Mouse (Mus musculus): ENCODE results near the gene Slco4a1. TPM values are rescaled to one million over a fixed set of nuclear protein-coding genes. Genes with fewer than 3 reads are reported as not detected.
A peak's percentile ranks its signal among the peaks of the same experiment; 100 is the strongest.

The Slco4a1 gene
- total RNA-seq, 1 experiment, result 14.7 TPM

- no peak overlapping the region for H3K9ac ChIP-seq (ENCODE audit: insufficient read depth, low read depth, low read length, poor library complexity, severe bottlenecking)
- TF ChIP-seq ZNF384 (IDR thresholded peaks at IDR 0.05; ENCODE audit: low read depth, low read length) (no peak), ZC3H11A (IDR thresholded peaks at IDR 0.05; ENCODE audit: borderline replicate concordance, low read depth, low read length) (no peak), CHD2 (IDR thresholded peaks at IDR 0.05; ENCODE audit: low read depth, low read length) (no peak), MAFK (IDR thresholded peaks at IDR 0.05; ENCODE audit: insufficient read depth, low read depth, low read length) (no peak), HCFC1 (IDR thresholded peaks at IDR 0.05; ENCODE audit: borderline replicate concordance, insufficient read depth, low read length) (no peak)
- peak; percentile 42 for DNase-seq (ENCODE audit: low read depth, low spot score)
- no peaks in the 10 kb centered on the region for H3K36me3 ChIP-seq (ENCODE audit: control insufficient read depth, insufficient read depth, low read length, poor library complexity, severe bottlenecking)
- peak overlapping the region in 1 of 2 experiments; percentile 39; a peak in 2 of 4 replicates for H3K4me3 ChIP-seq (ENCODE audit: insufficient read depth in 1 of 2, low read depth in 1 of 2, low read length in 2 of 2, poor library complexity in 1 of 2, severe bottlenecking in 1 of 2)
- no peak overlapping the region for H3K27ac ChIP-seq (ENCODE audit: insufficient read depth, low read depth, low read length, poor library complexity, severe bottlenecking)
- H3K4me1 ChIP-seq (ENCODE audit: control insufficient read depth in 2 of 2, insufficient read depth in 2 of 2, low read length in 2 of 2, poor library complexity in 1 of 2), result peaks cover 0 to 11% of the 10 kb centered on the region in 2 experiments; a peak in 1 of 4 replicates
- H3K9me3 ChIP-seq (ENCODE audit: control insufficient read depth, insufficient read depth, low read depth, low read length), result no peaks in the 10 kb centered on the region
- in situ Hi-C loops (cut with MboI; ENCODE audit: low sequenced_read_pairs in 2 of 2, unreplicated experiment in 2 of 2), result no loop called here
These were observed 32.2 kb downstream of the Slco4a1 start for GRCm38 (mm10) chr2:180488210-180488751.

DNA sequence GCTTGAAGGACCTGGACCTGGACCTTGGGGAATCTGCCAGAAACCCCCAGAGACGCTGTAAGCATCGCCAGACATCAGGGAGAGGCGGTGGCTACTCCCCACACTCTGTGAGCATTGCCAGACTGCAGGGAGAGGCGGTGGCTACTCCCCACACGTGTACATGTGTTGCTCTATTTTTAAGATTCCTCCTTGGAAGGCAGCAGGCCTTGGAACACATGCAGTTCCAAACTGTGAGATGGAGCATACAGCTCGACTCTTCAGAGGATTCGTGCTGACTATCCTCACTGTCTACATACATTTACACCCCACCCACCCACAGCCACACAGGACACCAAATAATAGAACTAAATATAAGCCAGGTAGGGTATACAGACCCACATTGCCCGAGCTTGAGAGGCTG lies 39.9 kb downstream of the Slco4a1 start:
- no peak overlapping the region for H3K27ac ChIP-seq (ENCODE audit: insufficient read depth, low read depth, low read length, poor library complexity, severe bottlenecking)
- no peaks in the 10 kb centered on the region for H3K4me1 ChIP-seq (ENCODE audit: control insufficient read depth in 2 of 2, insufficient read depth in 2 of 2, low read length in 2 of 2, poor library complexity in 1 of 2)
- H3K4me3 ChIP-seq (ENCODE audit: insufficient read depth in 1 of 2, low read depth in 1 of 2, low read length in 2 of 2, poor library complexity in 1 of 2, severe bottlenecking in 1 of 2), result no peak overlapping the region
- TF ChIP-seq ZC3H11A (IDR thresholded peaks at IDR 0.05; ENCODE audit: borderline replicate concordance, low read depth, low read length) (no peak), HCFC1 (IDR thresholded peaks at IDR 0.05; ENCODE audit: borderline replicate concordance, insufficient read depth, low read length) (no peak), MAFK (IDR thresholded peaks at IDR 0.05; ENCODE audit: insufficient read depth, low read depth, low read length) (no peak), CHD2 (IDR thresholded peaks at IDR 0.05; ENCODE audit: low read depth, low read length) (no peak), ZNF384 (IDR thresholded peaks at IDR 0.05; ENCODE audit: low read depth, low read length) (no peak)
- H3K9me3 ChIP-seq (ENCODE audit: control insufficient read depth, insufficient read depth, low read depth, low read length), result no peaks in the 10 kb centered on the region
- H3K9ac ChIP-seq (ENCODE audit: insufficient read depth, low read depth, low read length, poor library complexity, severe bottlenecking), result no peak overlapping the region
- no peak for DNase-seq (ENCODE audit: low read depth, low spot score)
- H3K36me3 ChIP-seq (ENCODE audit: control insufficient read depth, insufficient read depth, low read length, poor library complexity, severe bottlenecking), result no peaks in the 10 kb centered on the region
- in situ Hi-C loops (cut with MboI; ENCODE audit: low sequenced_read_pairs in 2 of 2, unreplicated experiment in 2 of 2), result loop anchor here in 1 of 2 experiments (10.0 kb wide), 1 partner anchor 59 kb away; no protein-coding TSS in a partner anchor

DNA sequence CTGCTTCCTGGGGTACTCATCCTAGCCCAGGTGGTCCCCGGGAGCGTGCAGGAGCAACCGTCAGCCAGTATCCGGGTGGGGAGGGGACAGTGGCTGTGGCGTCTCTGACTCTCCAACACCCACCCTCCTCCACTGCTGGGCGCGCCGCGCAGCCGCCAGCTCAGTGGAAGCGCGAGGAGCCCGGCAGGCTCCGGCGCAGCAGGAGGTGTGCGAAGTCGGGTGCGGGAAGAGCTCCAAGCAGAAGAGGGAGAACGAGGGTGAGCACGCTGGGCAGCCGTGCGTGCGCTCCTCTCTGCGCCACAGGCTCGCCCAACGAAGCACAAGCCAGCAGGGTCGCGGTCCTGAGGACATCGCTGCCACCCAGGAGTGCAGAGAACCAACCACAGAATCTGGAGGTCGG lies 43.7 kb downstream of the Slco4a1 start, which contains the start of gene Ntsr1:
Gene Ntsr1 (plus strand): TSS at position 236 of the 400 bp plus-strand sequence.
- Histone ChIP-seq H3K36me3 (ENCODE audit: control insufficient read depth, insufficient read depth, low read length, poor library complexity, severe bottlenecking) (no peaks in the 10 kb centered on the region), H3K9me3 (ENCODE audit: control insufficient read depth, insufficient read depth, low read depth, low read length) (no peaks in the 10 kb centered on the region), H3K4me3 (ENCODE audit: insufficient read depth in 1 of 2, low read depth in 1 of 2, low read length in 2 of 2, poor library complexity in 1 of 2, severe bottlenecking in 1 of 2) (peak within 1 kb of the TSS; percentile 27 to 50; a peak in 2 of 4 replicates), H3K4me1 (ENCODE audit: control insufficient read depth in 2 of 2, insufficient read depth in 2 of 2, low read length in 2 of 2, poor library complexity in 1 of 2) (no peaks in the 10 kb centered on the region), H3K27ac (ENCODE audit: insufficient read depth, low read depth, low read length, poor library complexity, severe bottlenecking) (no peak within 1 kb of the TSS), H3K9ac (ENCODE audit: insufficient read depth, low read depth, low read length, poor library complexity, severe bottlenecking) (no peak within 1 kb of the TSS)
- DNase-seq (ENCODE audit: low read depth, low spot score), result no peak
- in situ Hi-C loops (cut with MboI; ENCODE audit: low sequenced_read_pairs in 2 of 2, unreplicated experiment in 2 of 2), result loop anchor here in 1 of 2 experiments (10.0 kb wide), 1 partner anchor 55 kb away; no protein-coding TSS in a partner anchor
- no peak for TF ChIP-seq ZC3H11A (IDR thresholded peaks at IDR 0.05; ENCODE audit: borderline replicate concordance, low read depth, low read length)
- no peak for TF ChIP-seq ZNF384 (IDR thresholded peaks at IDR 0.05; ENCODE audit: low read depth, low read length)

GRCm38 (mm10) chr2:180500726-180501125 lies 44.7 kb downstream of the Slco4a1 start:
- DNase-seq (ENCODE audit: low read depth, low spot score), result no peak
- Histone ChIP-seq H3K4me1 (ENCODE audit: control insufficient read depth in 2 of 2, insufficient read depth in 2 of 2, low read length in 2 of 2, poor library complexity in 1 of 2) (no peaks in the 10 kb centered on the region), H3K9ac (ENCODE audit: insufficient read depth, low read depth, low read length, poor library complexity, severe bottlenecking) (no peak overlapping the region), H3K9me3 (ENCODE audit: control insufficient read depth, insufficient read depth, low read depth, low read length) (no peaks in the 10 kb centered on the region), H3K4me3 (ENCODE audit: insufficient read depth in 1 of 2, low read depth in 1 of 2, low read length in 2 of 2, poor library complexity in 1 of 2, severe bottlenecking in 1 of 2) (no peak overlapping the region), H3K36me3 (ENCODE audit: control insufficient read depth, insufficient read depth, low read length, poor library complexity, severe bottlenecking) (no peaks in the 10 kb centered on the region), H3K27ac (ENCODE audit: insufficient read depth, low read depth, low read length, poor library complexity, severe bottlenecking) (no peak overlapping the region)
- TF ChIP-seq CHD2 (IDR thresholded peaks at IDR 0.05; ENCODE audit: low read depth, low read length) (no peak), HCFC1 (IDR thresholded peaks at IDR 0.05; ENCODE audit: borderline replicate concordance, insufficient read depth, low read length) (no peak)
- in situ Hi-C loops (cut with MboI; ENCODE audit: low sequenced_read_pairs in 2 of 2, unreplicated experiment in 2 of 2), result no loop called here

Data from ES-E14 (cell line).